Mouse (Mus musculus) adrenal gland, postnatal 10 days (tissue): Measurements from ENCODE around the gene Lrfn2. TPM values are rescaled to one million over a fixed set of nuclear protein-coding genes. Genes with fewer than 3 reads are reported as not detected.

Source experiments
- microRNA-seq: library from miRNA; unstranded; fragments of <30 nt; microRNA quantifications from one replicate; pipeline ENCODE4 v1.2.0, GENCODE M21; 2021
- total RNA-seq, 2 experiments: library from RNA; stranded (reverse); gene quantifications; 2 replicates each; pipeline ENCODE4 v1.2.3; 2021

The Lrfn2 gene
- total RNA-seq, 2 experiments from 2014 or later: 0.51 to 0.57 TPM

Small RNA genes lying within 50 kb of the gene (microRNA-seq; reads per million reads assigned to microRNA genes)
- gene Gm44304: not detected
